Mouse (Mus musculus): ENCODE results near the gene Rho. TPM values are rescaled to one million over a fixed set of nuclear protein-coding genes. Genes with fewer than 3 reads are reported as not detected.

Rho gene
- polyA plus RNA-seq, 1 experiment from 2014 or later, result not detected

DNA sequence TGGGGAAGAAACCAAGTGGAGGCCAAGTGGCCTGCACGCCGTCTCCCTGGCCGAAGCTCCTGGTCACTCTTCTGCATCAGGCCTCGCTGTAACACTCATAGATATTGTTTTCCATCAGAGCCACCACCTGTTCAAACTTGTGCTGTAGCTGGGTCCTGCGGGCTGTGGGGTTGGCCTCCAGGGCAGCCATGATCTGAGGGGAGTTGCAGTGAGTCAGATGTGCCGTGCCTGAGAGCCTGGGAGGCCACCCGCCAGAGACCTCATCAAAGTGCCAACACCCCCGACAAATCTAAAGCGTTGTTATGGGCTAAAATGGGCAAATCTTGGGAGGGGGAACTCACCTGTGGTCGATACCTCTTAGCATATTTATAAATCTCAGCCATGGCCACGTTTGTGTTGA lies 24.1 kb downstream of the Rho start:
- no peak overlapping the region for H3K4me3 ChIP-seq (ENCODE audit: inconsistent target)
- no peaks in the 10 kb centered on the region for H3K79me2 ChIP-seq (ENCODE audit: inconsistent target)
- H3K27ac ChIP-seq, result no peak overlapping the region
- WGBS (ENCODE audit: missing documents), result 96% methylated on average over 10 of the region's 11 CpGs
- peaks cover 65% of the 10 kb centered on the region for H3K36me3 ChIP-seq (ENCODE audit: inconsistent target)

DNA sequence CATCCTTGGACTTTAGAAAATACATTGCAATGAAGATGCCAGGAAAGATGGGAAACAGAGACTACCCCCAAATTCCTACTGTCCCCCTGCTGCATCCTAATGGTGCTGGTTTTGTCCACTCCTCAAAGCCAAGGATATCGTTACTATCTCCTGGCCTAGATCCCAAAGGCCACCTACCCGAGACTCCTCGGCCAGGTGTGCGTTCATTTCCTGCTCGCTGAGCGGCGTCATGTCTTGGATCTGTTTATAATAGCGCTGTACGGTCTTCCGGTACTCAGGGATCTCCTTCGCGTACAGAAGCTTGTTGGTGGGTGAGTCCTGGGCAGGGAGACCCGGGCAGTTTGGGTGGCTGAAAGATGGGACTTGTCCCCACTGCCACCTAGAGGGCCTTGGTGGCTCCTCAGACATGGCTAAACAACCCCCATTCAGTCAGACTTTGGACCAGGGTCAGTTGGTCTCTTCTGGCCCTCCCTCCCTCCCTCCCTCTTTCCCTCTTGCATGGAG lies 24.9 kb downstream of the Rho start:
- no peak overlapping the region for H3K27ac ChIP-seq
- 88% methylated on average over 13 of the region's 13 CpGs for WGBS (ENCODE audit: missing documents)
- no peak overlapping the region for H3K4me3 ChIP-seq (ENCODE audit: inconsistent target)
- H3K36me3 ChIP-seq (ENCODE audit: inconsistent target), result peaks cover 73% of the 10 kb centered on the region
- no peaks in the 10 kb centered on the region for H3K79me2 ChIP-seq (ENCODE audit: inconsistent target)

DNA sequence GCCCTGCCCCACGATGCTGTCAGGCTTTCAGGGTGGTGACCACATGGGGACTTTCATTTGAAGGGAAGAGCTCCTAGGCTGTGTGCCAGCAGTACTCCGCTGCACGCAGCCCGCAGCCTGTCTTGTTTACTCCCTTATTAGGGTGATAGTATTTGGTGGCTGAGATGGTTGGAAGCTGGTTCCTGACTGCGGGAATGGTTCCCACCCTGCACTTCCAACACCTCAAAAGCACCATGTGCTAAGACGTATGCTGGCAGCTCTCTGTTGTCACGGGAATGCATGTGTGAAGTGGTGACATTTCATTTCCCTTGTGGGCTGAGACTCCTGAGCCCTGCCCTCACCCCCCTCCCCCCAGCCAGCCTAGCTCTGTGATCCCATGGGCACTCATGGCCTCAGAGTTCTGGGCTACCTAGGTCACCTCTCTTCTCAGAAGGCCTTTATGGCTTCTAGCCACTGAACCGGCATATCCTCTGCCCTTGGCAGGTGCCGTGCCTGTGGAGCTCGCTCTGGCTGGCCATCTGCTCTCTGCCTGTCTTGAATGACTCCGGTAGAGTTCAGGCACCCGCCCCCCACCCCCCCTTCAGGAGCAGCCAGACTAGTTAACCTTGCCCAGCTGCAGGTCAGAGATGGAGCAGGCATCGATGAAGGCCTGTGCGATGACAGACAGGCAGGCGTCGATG lies 25.5 kb downstream of the Rho start:
- Histone ChIP-seq H3K4me3 (ENCODE audit: inconsistent target) (no peak overlapping the region), H3K79me2 (ENCODE audit: inconsistent target) (no peaks in the 10 kb centered on the region), H3K27ac (no peak overlapping the region), H3K36me3 (ENCODE audit: inconsistent target) (peaks cover 79% of the 10 kb centered on the region)
- WGBS (ENCODE audit: missing documents), result 74% methylated on average over 16 of the region's 16 CpGs

DNA sequence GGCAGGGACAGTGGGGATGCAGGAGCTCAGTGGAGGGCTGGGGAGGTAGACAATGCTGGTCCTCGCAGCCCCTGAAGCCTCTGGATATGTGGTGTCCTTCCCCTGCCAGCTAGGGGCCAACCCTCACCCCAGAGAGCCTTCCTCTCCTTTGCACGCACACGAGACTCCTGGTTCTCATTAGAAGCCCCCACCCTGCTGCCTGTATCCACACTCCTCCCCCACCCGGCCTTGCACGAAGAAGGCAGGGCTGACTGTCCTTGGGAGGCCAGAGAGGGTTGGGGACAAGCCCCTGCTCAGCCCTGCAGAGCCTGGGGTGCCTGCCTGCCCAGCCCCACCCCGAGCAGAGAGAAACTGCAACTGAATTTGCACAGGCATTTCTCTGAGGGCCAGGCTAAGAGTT lies 26.1 kb downstream of the Rho start:
- no peak overlapping the region for H3K27ac ChIP-seq
- H3K4me3 ChIP-seq (ENCODE audit: inconsistent target), result no peak overlapping the region
- H3K79me2 ChIP-seq (ENCODE audit: inconsistent target), result no peaks in the 10 kb centered on the region
- peaks cover 85% of the 10 kb centered on the region for H3K36me3 ChIP-seq (ENCODE audit: inconsistent target)
- WGBS (ENCODE audit: missing documents), result 98% methylated on average over 6 of the region's 6 CpGs

DNA sequence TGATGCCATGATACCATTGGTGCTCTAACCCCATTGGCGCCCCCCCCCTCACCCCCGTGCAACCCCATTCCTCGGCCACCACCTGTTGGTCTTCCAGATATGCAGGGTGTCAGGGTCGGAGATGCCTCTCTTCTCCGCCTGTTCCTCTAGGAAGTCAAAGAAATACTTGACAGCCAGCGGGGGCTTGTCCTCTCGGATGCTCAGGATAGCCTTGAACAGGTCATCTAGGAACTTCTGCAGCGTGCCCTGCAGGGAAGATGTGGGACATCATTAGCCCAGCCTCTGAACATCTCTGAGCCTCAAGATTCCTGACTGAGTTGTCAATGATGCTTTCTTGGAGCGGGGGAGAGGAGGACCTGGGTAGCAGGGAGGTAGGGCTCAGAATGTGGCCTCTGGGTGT lies 26.9 kb downstream of the Rho start:
- Histone ChIP-seq H3K4me3 (ENCODE audit: inconsistent target) (no peak overlapping the region), H3K36me3 (ENCODE audit: inconsistent target) (peaks cover 92% of the 10 kb centered on the region), H3K27ac (no peak overlapping the region), H3K79me2 (ENCODE audit: inconsistent target) (no peaks in the 10 kb centered on the region)
- 97% methylated on average over 9 of the region's 9 CpGs for WGBS (ENCODE audit: missing documents)

DNA sequence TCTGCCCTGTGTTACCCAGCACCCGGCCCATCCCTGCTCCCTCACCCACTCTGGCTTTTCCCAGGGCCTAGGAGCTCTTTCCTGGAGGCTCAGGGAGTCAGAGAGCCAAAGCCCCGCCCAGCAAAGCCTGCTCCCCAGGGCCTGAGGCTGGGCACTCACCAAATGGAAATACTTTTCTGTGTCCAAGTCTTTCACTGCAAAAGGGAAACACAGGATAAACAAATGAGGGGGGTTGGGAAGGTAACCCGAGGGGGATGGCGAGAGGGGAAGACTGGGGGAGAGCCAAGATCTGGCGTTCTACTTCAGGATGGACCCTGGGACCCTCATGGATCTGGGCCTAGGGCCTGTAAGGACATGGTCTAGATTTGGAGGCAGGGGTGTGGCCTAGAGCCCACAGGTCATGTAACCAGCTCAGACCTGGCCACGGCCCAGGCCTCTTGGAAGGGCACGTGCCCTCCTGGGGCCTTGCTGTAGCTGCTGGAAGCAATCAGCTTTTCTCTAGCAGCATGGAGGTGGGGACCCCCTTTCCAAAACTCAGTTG lies 27.7 kb downstream of the Rho start:
- Histone ChIP-seq H3K4me3 (ENCODE audit: inconsistent target) (no peak overlapping the region), H3K79me2 (ENCODE audit: inconsistent target) (no peaks in the 10 kb centered on the region), H3K27ac (no peak overlapping the region), H3K36me3 (ENCODE audit: inconsistent target) (peaks cover 97% of the 10 kb centered on the region)
- WGBS (ENCODE audit: missing documents), result 96% methylated on average over 7 of the region's 7 CpGs

DNA sequence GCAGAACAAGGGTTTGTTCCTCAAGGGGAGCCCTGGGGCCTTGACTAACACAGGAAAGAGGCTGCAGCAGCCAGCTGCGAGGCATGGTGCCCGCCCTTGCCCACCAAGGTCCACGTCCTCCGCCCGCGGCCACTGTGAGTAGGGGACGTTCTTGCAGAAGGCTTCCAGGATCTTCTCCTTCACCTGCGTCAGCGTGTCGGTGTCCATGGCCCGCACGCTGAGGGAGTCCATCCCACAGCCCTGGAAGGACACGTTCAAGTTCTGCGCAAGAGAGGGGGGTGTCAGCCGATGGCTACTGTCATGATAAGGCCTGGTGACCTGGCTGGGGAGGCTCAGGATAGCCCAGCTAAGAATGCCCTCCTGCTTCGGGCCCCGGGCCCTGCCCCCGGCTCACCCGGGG lies 28.8 kb downstream of the Rho start:
- no peaks in the 10 kb centered on the region for H3K79me2 ChIP-seq (ENCODE audit: inconsistent target)
- H3K36me3 ChIP-seq (ENCODE audit: inconsistent target), result peaks cover 96% of the 10 kb centered on the region
- H3K27ac ChIP-seq, result no peak overlapping the region
- WGBS (ENCODE audit: missing documents), result 99% methylated on average over 19 of the region's 19 CpGs
- H3K4me3 ChIP-seq (ENCODE audit: inconsistent target), result no peak overlapping the region

DNA sequence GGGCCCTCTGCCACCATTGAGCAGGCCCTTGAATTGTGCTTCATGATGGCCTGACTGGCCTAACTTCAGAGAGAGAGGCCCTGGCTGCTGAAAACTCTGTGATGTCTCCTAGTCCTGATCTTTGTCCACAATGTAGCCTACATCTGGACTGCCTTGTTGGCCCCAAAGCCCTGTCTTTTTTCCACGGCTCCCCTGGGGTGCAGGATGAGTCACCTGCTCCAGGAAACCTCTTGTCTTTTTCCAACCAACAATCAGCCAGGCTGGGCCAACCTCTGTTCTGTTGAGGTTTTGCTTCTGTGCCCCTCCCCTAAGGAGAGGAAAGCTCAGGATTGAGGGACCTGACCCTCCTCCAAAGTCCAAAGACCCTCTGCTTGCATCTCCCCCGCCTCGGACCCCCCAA lies 30.2 kb downstream of the Rho start:
- Histone ChIP-seq H3K79me2 (ENCODE audit: inconsistent target) (no peaks in the 10 kb centered on the region), H3K36me3 (ENCODE audit: inconsistent target) (peaks cover 98% of the 10 kb centered on the region), H3K27ac (no peak overlapping the region), H3K4me3 (ENCODE audit: inconsistent target) (no peak overlapping the region)
- WGBS (ENCODE audit: missing documents), result 92% methylated on average over 3 of the region's 3 CpGs

DNA sequence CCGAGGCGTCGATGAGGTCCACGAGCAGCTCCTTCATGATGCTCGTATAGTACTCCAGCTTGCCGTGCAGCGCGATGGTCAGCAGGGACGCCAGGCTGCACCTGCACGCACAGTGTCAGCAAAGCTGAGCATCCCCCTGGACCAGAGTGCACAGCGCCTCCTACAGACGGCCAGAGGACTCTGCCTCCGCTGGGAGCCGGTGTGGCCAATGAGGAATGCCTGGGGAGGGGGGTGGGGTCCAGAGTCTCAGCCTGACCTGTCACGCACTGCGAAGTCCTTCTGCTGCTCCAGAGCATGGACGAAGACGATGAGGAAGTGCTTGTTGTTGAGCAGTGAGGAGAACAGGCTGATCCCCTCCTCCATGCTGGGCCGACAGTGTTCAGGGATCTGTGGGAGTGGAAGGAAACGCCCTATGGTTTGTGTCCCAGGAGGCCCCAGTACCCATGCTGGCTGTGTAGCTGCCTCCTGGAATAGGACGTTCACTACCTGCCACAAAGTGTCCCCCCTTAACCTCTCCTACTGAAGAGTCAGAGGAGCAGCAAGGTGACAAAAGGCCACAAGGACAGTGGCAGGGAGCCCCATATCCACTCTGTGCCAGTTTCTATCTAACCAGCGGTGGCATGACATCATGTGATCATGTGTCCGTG lies 31.0 kb downstream of the Rho start:
- H3K4me3 ChIP-seq (ENCODE audit: inconsistent target), result no peak overlapping the region
- 97% methylated on average over 19 of the region's 23 CpGs for WGBS (ENCODE audit: missing documents)
- peaks cover 98% of the 10 kb centered on the region for H3K36me3 ChIP-seq (ENCODE audit: inconsistent target)
- H3K79me2 ChIP-seq (ENCODE audit: inconsistent target), result no peaks in the 10 kb centered on the region
- H3K27ac ChIP-seq, result no peak overlapping the region

DNA sequence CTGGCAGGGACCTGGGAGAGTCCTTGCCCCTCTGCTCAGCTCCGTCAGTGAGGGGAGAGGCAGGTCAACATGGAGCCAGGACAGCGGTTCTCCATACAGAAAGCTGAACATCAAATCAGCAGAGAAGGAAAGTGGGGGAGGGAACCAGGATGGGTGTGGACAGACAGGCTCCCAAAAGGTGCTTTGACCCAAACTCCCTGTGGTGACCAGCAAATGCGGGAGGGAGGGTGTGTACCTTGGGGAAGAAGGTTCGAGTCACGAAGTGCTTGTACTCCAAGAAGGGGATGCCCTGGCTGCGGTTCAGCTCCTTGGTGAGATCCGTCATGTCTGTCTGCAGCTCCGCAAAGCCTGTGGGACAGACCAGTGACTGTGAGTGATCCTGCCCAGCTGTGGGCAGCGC lies 32.1 kb downstream of the Rho start:
- Histone ChIP-seq H3K36me3 (ENCODE audit: inconsistent target) (peaks cover 98% of the 10 kb centered on the region), H3K27ac (no peak overlapping the region), H3K79me2 (ENCODE audit: inconsistent target) (no peaks in the 10 kb centered on the region), H3K4me3 (ENCODE audit: inconsistent target) (no peak overlapping the region)
- 93% methylated on average over 9 of the region's 9 CpGs for WGBS (ENCODE audit: missing documents)

DNA sequence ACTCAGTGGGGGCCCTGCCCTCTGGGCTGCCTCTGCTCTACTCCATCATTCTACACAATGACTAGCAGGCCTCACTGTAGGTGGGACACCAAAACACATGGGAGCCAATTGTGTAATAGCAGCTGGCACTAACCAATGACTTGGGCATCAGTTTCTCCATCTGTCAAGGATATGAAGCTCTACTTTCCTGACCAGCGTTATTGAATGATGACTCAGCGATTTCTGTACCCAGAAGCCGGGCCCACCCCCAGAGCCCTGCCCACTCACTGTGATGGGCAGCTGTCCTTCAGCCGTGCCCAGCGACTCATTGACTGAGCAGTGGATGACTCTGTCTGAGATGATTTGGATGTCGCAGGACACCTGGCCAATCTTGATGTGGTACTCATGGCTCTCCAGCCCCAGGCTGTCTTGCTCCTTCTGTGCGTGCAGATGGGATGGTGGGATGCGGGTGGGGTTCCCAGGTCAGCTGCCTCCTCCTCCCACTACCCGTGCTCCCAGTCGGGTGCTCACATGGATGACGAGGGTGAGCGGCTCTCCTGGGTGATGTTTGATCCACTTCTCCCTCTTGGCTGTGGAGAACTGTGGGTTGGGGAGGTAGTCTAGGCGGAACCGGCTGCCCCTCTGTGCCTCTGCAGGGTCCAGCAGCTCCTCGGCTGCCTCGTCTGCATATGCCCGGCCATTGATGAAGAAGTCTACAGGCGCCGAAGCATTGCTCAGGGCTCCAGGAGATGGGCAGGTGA lies 34.8 kb downstream of the Rho start:
- no peak overlapping the region for H3K27ac ChIP-seq
- no peaks in the 10 kb centered on the region for H3K79me2 ChIP-seq (ENCODE audit: inconsistent target)
- WGBS (ENCODE audit: missing documents), result 91% methylated on average over 18 of the region's 19 CpGs
- H3K4me3 ChIP-seq (ENCODE audit: inconsistent target), result no peak overlapping the region
- peaks cover 79% of the 10 kb centered on the region for H3K36me3 ChIP-seq (ENCODE audit: inconsistent target)

DNA sequence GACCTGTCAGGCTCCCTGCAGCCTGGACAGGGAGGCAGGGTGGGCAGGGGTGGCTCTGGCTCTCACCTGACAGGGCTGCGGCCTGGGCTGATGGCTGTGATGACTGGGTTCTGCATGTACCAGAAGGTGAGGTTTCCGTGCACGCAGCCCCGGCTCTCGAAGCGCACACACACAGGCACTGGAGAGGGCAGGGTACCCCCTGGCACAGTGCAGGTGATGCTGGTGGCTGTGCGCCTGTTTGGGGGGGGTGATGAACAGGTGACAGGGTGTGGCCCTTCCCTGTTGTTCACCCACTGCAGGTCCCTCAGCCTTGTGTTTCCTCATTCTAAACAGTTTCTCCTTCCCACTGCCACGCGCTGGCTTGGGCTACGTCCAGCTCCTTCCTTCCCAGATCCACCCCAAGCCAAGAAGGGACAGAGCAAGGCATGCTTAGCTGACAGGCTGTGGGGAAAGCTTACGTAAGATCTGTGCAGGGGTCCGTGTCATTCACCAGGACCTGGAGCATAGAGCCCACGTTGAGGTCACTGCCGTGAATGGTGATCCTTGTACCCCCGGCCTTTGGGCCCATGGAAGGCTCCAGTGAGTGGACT lies 35.8 kb downstream of the Rho start:
- no peaks in the 10 kb centered on the region; the same call in 1 of the 2 replicates for H3K79me2 ChIP-seq (ENCODE audit: inconsistent target)
- H3K27ac ChIP-seq, result no peak overlapping the region; the same call in 1 of the 2 replicates
- peaks cover 69% of the 10 kb centered on the region for H3K36me3 ChIP-seq (ENCODE audit: inconsistent target)
- H3K4me3 ChIP-seq (ENCODE audit: inconsistent target), result no peak overlapping the region
- WGBS (ENCODE audit: missing documents), result 84% methylated on average over 15 of the region's 15 CpGs

DNA sequence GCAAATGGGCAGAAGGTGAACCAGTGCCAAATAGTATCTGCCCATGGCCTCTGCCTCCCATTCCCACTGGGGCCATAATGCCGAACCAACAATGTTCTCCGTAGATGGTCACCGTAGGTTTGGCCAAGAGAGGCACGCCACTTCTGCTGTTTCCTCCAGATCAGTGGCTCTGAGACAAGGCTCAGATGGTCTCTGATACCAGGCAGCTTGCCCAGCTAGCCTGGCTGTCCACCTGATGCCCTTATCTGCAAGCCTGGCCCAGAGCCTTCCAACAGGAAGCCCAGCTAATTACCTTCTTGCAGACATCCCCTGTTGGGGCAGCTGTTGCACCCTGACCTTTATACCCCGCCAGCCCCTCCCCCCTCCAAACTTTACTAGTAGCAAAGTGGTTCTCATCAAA lies 36.5 kb downstream of the Rho start:
- WGBS (ENCODE audit: missing documents), result 90% methylated on average over 5 of the region's 5 CpGs
- H3K27ac ChIP-seq, result peak overlapping the region; percentile 69
- H3K36me3 ChIP-seq (ENCODE audit: inconsistent target), result peaks cover 62% of the 10 kb centered on the region
- no peaks in the 10 kb centered on the region; the same call in 1 of the 2 replicates for H3K79me2 ChIP-seq (ENCODE audit: inconsistent target)
- H3K4me3 ChIP-seq (ENCODE audit: inconsistent target), result no peak overlapping the region

DNA sequence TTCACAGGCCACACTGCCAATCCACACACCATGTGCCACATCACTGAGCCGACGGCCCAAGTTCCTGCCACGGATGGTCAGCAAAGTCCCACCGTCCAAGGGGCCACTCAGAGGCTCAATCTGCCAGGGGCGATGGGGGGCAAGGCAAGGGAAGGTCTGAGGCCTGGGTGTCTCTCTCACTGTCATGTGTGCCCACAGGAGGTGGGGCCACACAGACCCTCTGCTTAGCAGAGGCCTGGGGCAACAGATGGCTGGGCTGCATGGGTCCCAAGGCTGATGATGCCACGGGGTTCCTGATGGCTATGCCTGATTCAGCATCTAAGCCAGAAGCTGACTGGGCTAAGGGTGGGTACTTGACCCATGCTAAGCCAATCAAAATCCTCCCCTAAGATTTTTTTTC lies 37.2 kb downstream of the Rho start:
- 78% methylated on average over 6 of the region's 6 CpGs for WGBS (ENCODE audit: missing documents)
- H3K27ac ChIP-seq, result peak overlapping the region; percentile 69
- H3K4me3 ChIP-seq (ENCODE audit: inconsistent target), result no peak overlapping the region
- peaks cover under 1% of the 10 kb centered on the region; the same call in 1 of the 2 replicates for H3K79me2 ChIP-seq (ENCODE audit: inconsistent target)
- peaks cover 56% of the 10 kb centered on the region for H3K36me3 ChIP-seq (ENCODE audit: inconsistent target)
